In genomic region chr4:155304508-155305096, GRCm38 (mm10) we compare ENCODE assay signal across 17 mouse cellular contexts. TPM values are rescaled to one million over a fixed set of nuclear protein-coding genes. Genes with fewer than 3 reads are reported as not detected.
DNase-seq lines count a peak whose midpoint lies in the region; ATAC-seq and TF ChIP-seq lines count a peak whose summit lies in the region.
"Had no signal": no experiment of that assay in that cellular context is flagged by ENCODE, and none has a peak within 500 bp of the region (broad histone marks: within the 10 kb centered on the region; RNA-seq: fewer than 3 reads in every experiment).

No protein-coding gene starts in this region.

- peak overlapping the region; percentile 87 for H3K27ac ChIP-seq in layer of hippocampus, adult 2 months
- H3K27ac ChIP-seq in MEL (ENCODE audit: control insufficient read depth, low read depth, low read length), result no peak overlapping the region
- peak overlapping the region; percentile 91 for H3K27ac ChIP-seq in forebrain, embryonic 13.5 days
- H3K27ac ChIP-seq in midbrain, embryonic 16.5 days (ENCODE audit: low read length), result peak overlapping the region; percentile 87
- no peak overlapping the region for H3K27ac ChIP-seq in kidney, embryonic 15.5 days
- H3K27ac ChIP-seq: embryonic facial prominence, embryonic 15.5 days; lung, embryonic 15.5 days had no signal

- no peak for TF ChIP-seq CTCF in layer of hippocampus, adult 2 months (conservative IDR thresholded peaks at IDR 0.05)
- TF ChIP-seq CTCF in MEL (IDR thresholded peaks at IDR 0.05 in 2 of 3, conservative IDR thresholded peaks at IDR 0.05 in 1 of 3; ENCODE audit: control insufficient read depth in 1 of 3, insufficient read depth in 1 of 3, low read depth in 2 of 3, low read length in 3 of 3, poor library complexity in 1 of 3, severe bottlenecking in 1 of 3), result no peak

- TF ChIP-seq EP300 in MEL (IDR thresholded peaks at IDR 0.05; ENCODE audit: low read depth in 1 of 2, low read length in 2 of 2), result no peak

- no peak overlapping the region for H3K4me3 ChIP-seq in layer of hippocampus, adult 2 months
- no peak overlapping the region for H3K4me3 ChIP-seq in MEL (ENCODE audit: control insufficient read depth in 1 of 2, insufficient read depth in 1 of 2, low read depth in 2 of 2, low read length in 2 of 2)
- H3K4me3 ChIP-seq in forebrain, embryonic 13.5 days, result no peak overlapping the region
- no peak overlapping the region for H3K4me3 ChIP-seq in midbrain, embryonic 16.5 days (ENCODE audit: low read depth, low read length)
- no peak overlapping the region for H3K4me3 ChIP-seq in kidney, embryonic 15.5 days (replicated peaks)
- H3K4me3 ChIP-seq: embryonic facial prominence, embryonic 15.5 days; lung, embryonic 15.5 days; megakaryocyte, embryonic 14.5 days had no signal

- no peak overlapping the region for H3K9ac ChIP-seq in MEL (ENCODE audit: control insufficient read depth, low read depth, low read length, poor library complexity, severe bottlenecking)
- H3K9ac ChIP-seq in forebrain, embryonic 13.5 days, result no peak overlapping the region
- H3K9ac ChIP-seq in midbrain, embryonic 16.5 days (ENCODE audit: low read depth, low read length), result no peak overlapping the region
- H3K9ac ChIP-seq in kidney, embryonic 15.5 days, result no peak overlapping the region
- H3K9ac ChIP-seq: embryonic facial prominence, embryonic 15.5 days; lung, embryonic 15.5 days had no signal

- DNase-seq in layer of hippocampus, adult 2 months (ENCODE audit: low spot score in 2 of 2), result no peak
- DNase-seq in layer of hippocampus, postnatal 25 days (ENCODE audit: extremely low spot score in 1 of 2, low spot score in 1 of 2), result no peak
- peak; percentile 12 for DNase-seq in MEL (ENCODE audit: low read depth, low spot score)
- no peak for DNase-seq in spleen, postnatal 4 days (ENCODE audit: low spot score in 2 of 2)
- DNase-seq: gastrocnemius, postnatal 14 days; heart, postnatal 10 days; kidney, adult 9 months; thymus, adult 18-20 months had no signal

- TF ChIP-seq RAD21 in MEL (IDR thresholded peaks at IDR 0.05; ENCODE audit: low read depth, low read length), result no peak

- ATAC-seq in forebrain, embryonic 13.5 days, result no peak
- ATAC-seq in midbrain, embryonic 16.5 days, result no peak
- no peak for ATAC-seq in kidney, embryonic 15.5 days (replicated peaks; ENCODE audit: low FRiP score)
- ATAC-seq: inflammation-experienced regulatory T-cells, adult 6 months; Patski had no signal

- H3K79me2 ChIP-seq in MEL (ENCODE audit: control insufficient read depth, insufficient read depth, low read length, poor library complexity), result no peaks in the 10 kb centered on the region

- 86% methylated on average over 7 of the region's 7 CpGs for WGBS in forebrain, embryonic 13.5 days
- WGBS in midbrain, embryonic 16.5 days, result 91% methylated on average over 7 of the region's 7 CpGs
- 90% methylated on average over 7 of the region's 7 CpGs for WGBS in kidney, embryonic 15.5 days

- no peak for TF ChIP-seq POLR2A in MEL (IDR thresholded peaks at IDR 0.05; ENCODE audit: control insufficient read depth in 1 of 2, insufficient read depth in 1 of 2, low read depth in 1 of 2, low read length in 2 of 2, poor library complexity in 1 of 2)

- no peak overlapping the region for H3K4me2 ChIP-seq in forebrain, embryonic 13.5 days
- no peak overlapping the region for H3K4me2 ChIP-seq in midbrain, embryonic 16.5 days (ENCODE audit: low read length)
- H3K4me2 ChIP-seq in kidney, embryonic 15.5 days, result no peak overlapping the region
- H3K4me2 ChIP-seq: embryonic facial prominence, embryonic 15.5 days; liver, embryonic 11.5 days; lung, embryonic 15.5 days had no signal

- H3K9me3 ChIP-seq in MEL (replicated peaks; ENCODE audit: insufficient read depth, low read length), result no peaks in the 10 kb centered on the region
- no peaks in the 10 kb centered on the region for H3K9me3 ChIP-seq in forebrain, embryonic 13.5 days (replicated peaks)
- no peaks in the 10 kb centered on the region for H3K9me3 ChIP-seq in midbrain, embryonic 16.5 days (replicated peaks; ENCODE audit: control insufficient read depth, low read length, poor library complexity, severe bottlenecking)
- H3K9me3 ChIP-seq in kidney, embryonic 15.5 days (replicated peaks), result no peaks in the 10 kb centered on the region
- H3K9me3 ChIP-seq: embryonic facial prominence, embryonic 15.5 days; lung, embryonic 15.5 days; megakaryocyte, embryonic 14.5 days had no signal

- H3K4me1 ChIP-seq in MEL (ENCODE audit: control insufficient read depth in 1 of 2, insufficient read depth in 2 of 2, low read length in 2 of 2), result no peaks in the 10 kb centered on the region; a peak in 1 of 4 replicates
- peaks cover 47% of the 10 kb centered on the region for H3K4me1 ChIP-seq in forebrain, embryonic 13.5 days
- peaks cover 44% of the 10 kb centered on the region for H3K4me1 ChIP-seq in midbrain, embryonic 16.5 days (ENCODE audit: control insufficient read depth, insufficient read depth, low read length)
- H3K4me1 ChIP-seq in kidney, embryonic 15.5 days, result peaks cover 23% of the 10 kb centered on the region

- no peaks in the 10 kb centered on the region for H3K27me3 ChIP-seq in MEL (ENCODE audit: control insufficient read depth in 1 of 2, insufficient read depth in 2 of 2, low read length in 2 of 2)
- no peaks in the 10 kb centered on the region for H3K27me3 ChIP-seq in forebrain, embryonic 13.5 days
- H3K27me3 ChIP-seq in midbrain, embryonic 16.5 days (ENCODE audit: control insufficient read depth, insufficient read depth, low read depth, low read length), result no peaks in the 10 kb centered on the region
- no peaks in the 10 kb centered on the region for H3K27me3 ChIP-seq in kidney, embryonic 15.5 days
- H3K27me3 ChIP-seq: embryonic facial prominence, embryonic 15.5 days; lung, embryonic 15.5 days; Patski had no signal

- H3K36me3 ChIP-seq in MEL (ENCODE audit: control insufficient read depth in 1 of 2, insufficient read depth in 2 of 2, low read length in 2 of 2), result no peaks in the 10 kb centered on the region
- H3K36me3 ChIP-seq in forebrain, embryonic 13.5 days (ENCODE audit: poor library complexity, severe bottlenecking), result no peaks in the 10 kb centered on the region
- no peaks in the 10 kb centered on the region for H3K36me3 ChIP-seq in midbrain, embryonic 16.5 days (ENCODE audit: control insufficient read depth, insufficient read depth, low read length)
- no peaks in the 10 kb centered on the region for H3K36me3 ChIP-seq in kidney, embryonic 15.5 days
- H3K36me3 ChIP-seq: embryonic facial prominence, embryonic 15.5 days; lung, embryonic 15.5 days had no signal

TF ChIP-seq in MEL, 35 proteins besides CTCF, POLR2A, EP300 and RAD21:
- TF ChIP-seq TBP (IDR thresholded peaks at IDR 0.05; ENCODE audit: low read depth, low read length), result no peak
- no peak for TF ChIP-seq MAFK (IDR thresholded peaks at IDR 0.05; ENCODE audit: borderline replicate concordance, low read depth, low read length)
- TF ChIP-seq ZKSCAN1 (IDR thresholded peaks at IDR 0.05; ENCODE audit: low read depth, low read length), result no peak
- no peak for TF ChIP-seq POLR2AphosphoS2 (IDR thresholded peaks at IDR 0.05; ENCODE audit: low read length)
- no peak for TF ChIP-seq ZNF384 (IDR thresholded peaks at IDR 0.05; ENCODE audit: low read depth, low read length)
- TF ChIP-seq KAT2A (conservative IDR thresholded peaks at IDR 0.05; ENCODE audit: low read depth, low read length), result no peak
- no peak for TF ChIP-seq NRF1 (IDR thresholded peaks at IDR 0.05; ENCODE audit: insufficient read depth, low read depth, low read length, poor library complexity, severe bottlenecking)
- no peak for TF ChIP-seq HCFC1 (IDR thresholded peaks at IDR 0.05; ENCODE audit: low read depth, low read length)
- no peak for TF ChIP-seq MYC (IDR thresholded peaks at IDR 0.05; ENCODE audit: low read depth, low read length)
- TF ChIP-seq ZC3H11A (IDR thresholded peaks at IDR 0.05; ENCODE audit: low read depth, low read length), result no peak

RNA-seq across cellular contexts. Expression of gene Faap20, which starts 55.0 kb away (rescaled TPM):
- total RNA-seq in layer of hippocampus, adult 2 months (2021), result 10 to 100 TPM; 29.2 to 34.3 TPM
- total RNA-seq in layer of hippocampus, postnatal 25 days (2021), result 10 to 100 TPM; 29.2 to 36.6 TPM
- total RNA-seq in MEL (2012; rRNA removed), result 14.1 and 18.6 TPM in 2 replicates
- 10 to 100 TPM in 1 of 2 experiments, not detected in 1; 34.4 TPM for polyA plus RNA-seq in MEL (2012; ENCODE audit: insufficient read depth in 1 of 2, insufficient read length in 2 of 2, low read depth in 1 of 2, low replicate concordance in 2 of 2, missing spikeins in 1 of 2)
- polyA plus RNA-seq in forebrain, embryonic 13.5 days (2015; fragmentation: Nextera tagmentation; extraction: Ambion mirVana), result 90.3 and 93.2 TPM in 2 replicates
- polyA plus RNA-seq in midbrain, embryonic 16.5 days (2015; fragmentation: Nextera tagmentation; extraction: Ambion mirVana), result 69.8 and 70.1 TPM in 2 replicates
- 66.2 and 68.8 TPM in 2 replicates for polyA plus RNA-seq in kidney, embryonic 15.5 days (2015; fragmentation: Nextera tagmentation; extraction: Ambion mirVana)

RNA-seq across cellular contexts. Expression of gene Prkcz, which starts 56.6 kb away (rescaled TPM):
- total RNA-seq in layer of hippocampus, adult 2 months (2021), result 100 to 1,000 TPM; 158 to 160 TPM
- 100 to 1,000 TPM; 161 to 170 TPM for total RNA-seq in layer of hippocampus, postnatal 25 days (2021)
- total RNA-seq in MEL (2012; rRNA removed), result 0.12 TPM in 1 of 2 replicates, not detected in the other
- under 1 TPM in 1 of 2 experiments, not detected in 1; 0.92 TPM for polyA plus RNA-seq in MEL (2012; ENCODE audit: insufficient read depth in 1 of 2, insufficient read length in 2 of 2, low read depth in 1 of 2, low replicate concordance in 2 of 2, missing spikeins in 1 of 2)
- polyA plus RNA-seq in forebrain, embryonic 13.5 days (2015; fragmentation: Nextera tagmentation; extraction: Ambion mirVana), result 33.2 and 42.1 TPM in 2 replicates
- polyA plus RNA-seq in midbrain, embryonic 16.5 days (2015; fragmentation: Nextera tagmentation; extraction: Ambion mirVana), result 95.8 and 97.1 TPM in 2 replicates
- polyA plus RNA-seq in kidney, embryonic 15.5 days (2015; fragmentation: Nextera tagmentation; extraction: Ambion mirVana), result 14.2 and 16.6 TPM in 2 replicates

Comparison
In these comparisons a context has a peak if more than half of its experiments do, and no peak if none do; other contexts are left out.
1. H3K27ac ChIP-seq: peak in layer of hippocampus, adult 2 months (single experiment), forebrain, embryonic 13.5 days (single experiment) and midbrain, embryonic 16.5 days (single experiment); none in MEL (single experiment) and kidney, embryonic 15.5 days (single experiment).